In the genomic region with DNA sequence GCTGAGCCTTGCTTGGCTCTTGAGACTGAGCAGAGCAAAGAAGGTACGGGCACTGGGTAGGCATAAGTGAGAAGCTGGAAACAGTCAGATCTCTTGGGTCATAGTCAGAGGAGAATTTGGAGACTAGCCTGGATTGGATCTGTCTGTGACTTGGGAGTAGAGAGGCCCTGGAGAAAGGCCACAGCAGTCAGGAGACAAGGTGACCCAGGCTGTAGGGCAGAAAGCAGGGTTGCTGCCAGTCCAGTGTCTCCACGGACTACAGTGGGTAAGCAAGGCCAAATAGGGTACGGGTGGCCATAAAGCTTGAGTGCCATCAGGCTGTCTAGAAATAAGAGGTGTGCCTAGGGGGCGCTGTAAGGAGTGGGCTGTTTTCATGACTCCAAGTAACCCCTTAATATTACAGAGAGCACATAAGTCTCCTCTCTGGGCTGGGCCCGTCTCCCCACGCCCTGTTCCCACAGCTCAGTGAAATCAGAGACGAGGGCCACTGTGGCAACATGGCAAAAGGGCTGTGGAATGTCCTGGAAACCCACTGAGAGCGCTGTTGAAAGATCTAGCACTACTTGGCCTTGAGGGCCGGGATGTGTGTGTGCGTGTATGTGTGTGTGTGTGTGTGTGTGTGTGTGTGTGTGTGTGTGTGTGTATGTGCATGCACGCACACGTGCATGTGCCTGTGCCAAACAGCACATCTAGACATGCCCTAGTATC, we compare ENCODE assay signal across 11 mouse cellular contexts. TPM values are rescaled to one million over a fixed set of nuclear protein-coding genes. Genes with fewer than 3 reads are reported as not detected.
DNase-seq lines count a peak whose midpoint lies in the region; ATAC-seq lines count a peak whose summit lies in the region.
"Had no signal": no experiment of that assay in that cellular context is flagged by ENCODE, and none has a peak within 500 bp of the region (broad histone marks: within the 10 kb centered on the region; RNA-seq: fewer than 3 reads in every experiment).

No protein-coding gene starts in this region.

- H3K36me3 ChIP-seq in midbrain, embryonic 11.5 days (ENCODE audit: control insufficient read depth, insufficient read depth, low read length), result no peaks in the 10 kb centered on the region
- no peaks in the 10 kb centered on the region for H3K36me3 ChIP-seq in midbrain, embryonic 10.5 days
- H3K36me3 ChIP-seq in heart, embryonic 13.5 days, result no peaks in the 10 kb centered on the region
- H3K36me3 ChIP-seq: embryonic facial prominence, embryonic 15.5 days; midbrain, embryonic 15.5 days had no signal

- H3K27me3 ChIP-seq in midbrain, embryonic 11.5 days (ENCODE audit: control insufficient read depth, insufficient read depth, low read length), result no peaks in the 10 kb centered on the region
- H3K27me3 ChIP-seq in midbrain, embryonic 10.5 days (ENCODE audit: low read depth, poor library complexity, severe bottlenecking), result peaks cover 9% of the 10 kb centered on the region
- no peaks in the 10 kb centered on the region for H3K27me3 ChIP-seq in heart, embryonic 13.5 days (replicated peaks)
- H3K27me3 ChIP-seq: embryonic facial prominence, embryonic 15.5 days; midbrain, embryonic 15.5 days had no signal

- no peak overlapping the region for H3K9ac ChIP-seq in midbrain, embryonic 11.5 days (ENCODE audit: low read length)
- peak overlapping the region; percentile 67 for H3K9ac ChIP-seq in heart, embryonic 13.5 days
- H3K9ac ChIP-seq: embryonic facial prominence, embryonic 15.5 days had no signal

- peaks cover 8% of the 10 kb centered on the region for H3K4me1 ChIP-seq in midbrain, embryonic 11.5 days (ENCODE audit: control insufficient read depth, insufficient read depth, low read length)
- peaks cover 18% of the 10 kb centered on the region for H3K4me1 ChIP-seq in midbrain, embryonic 10.5 days
- H3K4me1 ChIP-seq in heart, embryonic 13.5 days, result peaks cover 27% of the 10 kb centered on the region

- no peak for ATAC-seq in midbrain, embryonic 11.5 days (ENCODE audit: low FRiP score)
- no peak for ATAC-seq in heart, embryonic 13.5 days (ENCODE audit: extremely low read depth, insufficient number of reproducible peaks, low FRiP score, low TSS enrichment)

- 81% methylated on average over 12 of the region's 12 CpGs for WGBS in midbrain, embryonic 11.5 days
- 89% methylated on average over 12 of the region's 12 CpGs for WGBS in midbrain, embryonic 10.5 days
- 74% methylated on average over 12 of the region's 12 CpGs for WGBS in heart, embryonic 13.5 days

- H3K9me3 ChIP-seq in midbrain, embryonic 11.5 days (ENCODE audit: control insufficient read depth, low read length), result no peaks in the 10 kb centered on the region
- no peaks in the 10 kb centered on the region for H3K9me3 ChIP-seq in midbrain, embryonic 10.5 days (replicated peaks)
- H3K9me3 ChIP-seq in heart, embryonic 13.5 days, result no peaks in the 10 kb centered on the region
- H3K9me3 ChIP-seq: embryonic facial prominence, embryonic 15.5 days; midbrain, embryonic 15.5 days had no signal

- no peak overlapping the region for H3K4me2 ChIP-seq in midbrain, embryonic 11.5 days
- H3K4me2 ChIP-seq in heart, embryonic 13.5 days, result no peak overlapping the region
- H3K4me2 ChIP-seq: embryonic facial prominence, embryonic 15.5 days had no signal

- H3K27ac ChIP-seq in midbrain, embryonic 11.5 days (ENCODE audit: low read depth, low read length), result no peak overlapping the region
- no peak overlapping the region for H3K27ac ChIP-seq in midbrain, embryonic 10.5 days (replicated peaks)
- peak overlapping the region; percentile 78; the same call in 1 of the 2 replicates for H3K27ac ChIP-seq in heart, embryonic 13.5 days (replicated peaks)
- H3K27ac ChIP-seq: embryonic facial prominence, embryonic 15.5 days; midbrain, embryonic 15.5 days had no signal

- peak; percentile 20 for DNase-seq in embryo, embryonic 11 days
- DNase-seq in embryo, embryonic 10 days (ENCODE audit: low spot score), result no peak
- peak; percentile 66 for DNase-seq in midbrain, embryonic 11.5 days (ENCODE audit: low spot score, missing footprints)
- DNase-seq in midbrain, embryonic 10.5 days (ENCODE audit: low spot score), result no peak
- peak; percentile 69 for DNase-seq in skeletal muscle tissue, adult 2 months (ENCODE audit: low read depth, low spot score)
- DNase-seq in testis, postnatal 10 days (ENCODE audit: low spot score), result no peak
- DNase-seq in kidney, adult 8-10 months, result no peak
- DNase-seq: cerebellum, adult 2 months had no signal

- no peak overlapping the region for H3K4me3 ChIP-seq in midbrain, embryonic 11.5 days (ENCODE audit: low read depth, low read length)
- no peak overlapping the region for H3K4me3 ChIP-seq in midbrain, embryonic 10.5 days
- H3K4me3 ChIP-seq in heart, embryonic 13.5 days, result no peak overlapping the region
- H3K4me3 ChIP-seq: embryonic facial prominence, embryonic 15.5 days; midbrain, embryonic 15.5 days had no signal

RNA-seq across cellular contexts. Expression of a gene that starts 12.5 kb away (rescaled TPM):
- polyA plus RNA-seq in midbrain, embryonic 11.5 days (2014; fragmentation: Nextera tagmentation; extraction: Ambion mirVana), result 2.6 and 3.3 TPM in 2 replicates
- 4.3 and 4.4 TPM in 2 replicates for polyA plus RNA-seq in midbrain, embryonic 10.5 days (2016; fragmentation: Nextera tagmentation; extraction: Ambion mirVana)
- polyA plus RNA-seq in heart, embryonic 13.5 days (2015; fragmentation: Nextera tagmentation; extraction: Ambion mirVana), result 7.3 and 8.0 TPM in 2 replicates

RNA-seq across cellular contexts. Expression of a gene that starts 22.7 kb away (rescaled TPM):
- polyA plus RNA-seq in midbrain, embryonic 11.5 days (2014; fragmentation: Nextera tagmentation; extraction: Ambion mirVana), result 0.33 and 0.63 TPM in 2 replicates
- polyA plus RNA-seq in midbrain, embryonic 10.5 days (2016; fragmentation: Nextera tagmentation; extraction: Ambion mirVana), result 0.22 and 0.35 TPM in 2 replicates
- 0.11 TPM in 1 of 2 replicates, not detected in the other for polyA plus RNA-seq in heart, embryonic 13.5 days (2015; fragmentation: Nextera tagmentation; extraction: Ambion mirVana)

RNA-seq across cellular contexts. Expression of a gene that starts 23.0 kb away (rescaled TPM):
- 6.8 and 9.8 TPM in 2 replicates for polyA plus RNA-seq in midbrain, embryonic 11.5 days (2014; fragmentation: Nextera tagmentation; extraction: Ambion mirVana)
- polyA plus RNA-seq in midbrain, embryonic 10.5 days (2016; fragmentation: Nextera tagmentation; extraction: Ambion mirVana), result 5.3 and 7.3 TPM in 2 replicates
- 2.3 and 3.3 TPM in 2 replicates for polyA plus RNA-seq in heart, embryonic 13.5 days (2015; fragmentation: Nextera tagmentation; extraction: Ambion mirVana)

Comparison
In these comparisons a context has a peak if more than half of its experiments do, and no peak if none do; other contexts are left out.
1. DNase-seq: peak in embryo, embryonic 11 days (single experiment), midbrain, embryonic 11.5 days (single experiment) and skeletal muscle tissue, adult 2 months (single experiment); none in embryo, embryonic 10 days (single experiment), midbrain, embryonic 10.5 days (single experiment), testis, postnatal 10 days (single experiment) and kidney, adult 8-10 months (0 of 2).